In the genomic region with DNA sequence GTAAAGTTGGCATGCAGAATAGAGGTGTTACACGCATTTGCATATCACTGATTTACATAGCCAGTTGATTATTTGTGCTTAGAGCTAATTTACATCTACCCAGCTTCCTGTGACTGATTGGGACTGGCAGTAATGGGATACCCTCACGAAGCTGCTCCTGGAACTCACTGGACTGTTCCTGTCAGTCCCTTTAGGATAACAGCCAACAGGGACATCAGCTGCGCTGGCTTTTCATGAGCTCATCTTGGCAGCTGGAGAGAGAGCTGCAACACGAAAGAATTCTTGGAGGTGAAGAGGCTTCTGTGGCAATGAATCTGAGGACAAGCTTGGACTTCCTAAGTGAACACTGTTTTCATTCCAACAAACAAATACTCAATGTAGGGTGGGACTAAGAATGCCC, we compare ENCODE assay signal across 16 mouse cellular contexts.
A peak's percentile ranks its signal among the peaks of the same experiment; 100 is the strongest.
DNase-seq lines count a peak whose midpoint lies in the region; ATAC-seq and TF ChIP-seq lines count a peak whose summit lies in the region.
"Had no signal": no experiment of that assay in that cellular context is flagged by ENCODE, and none has a peak within 500 bp of the region (broad histone marks: within the 10 kb centered on the region; RNA-seq: fewer than 3 reads in every experiment).

No protein-coding gene starts in this region.

- H3K27ac ChIP-seq in hindbrain, postnatal 0 days: no peak overlapping the region
- no peak overlapping the region for H3K27ac ChIP-seq in hindbrain, embryonic 16.5 days (ENCODE audit: low read depth, low read length)
- H3K27ac ChIP-seq: hindbrain, embryonic 10.5 days; intestine, embryonic 15.5 days; kidney, embryonic 15.5 days; liver, embryonic 13.5 days; midbrain, embryonic 12.5 days had no signal

- H3K27me3 ChIP-seq in hindbrain, postnatal 0 days (ENCODE audit: insufficient read depth, low read length): no peaks in the 10 kb centered on the region
- no peaks in the 10 kb centered on the region for H3K27me3 ChIP-seq in hindbrain, embryonic 16.5 days (replicated peaks; ENCODE audit: control insufficient read depth, insufficient read depth, low read length)
- H3K27me3 ChIP-seq: intestine, embryonic 15.5 days; kidney, embryonic 15.5 days; liver, embryonic 13.5 days; midbrain, embryonic 12.5 days had no signal

- H3K4me2 ChIP-seq in hindbrain, postnatal 0 days (ENCODE audit: low read depth, low read length): no peak overlapping the region
- no peak overlapping the region for H3K4me2 ChIP-seq in hindbrain, embryonic 16.5 days (ENCODE audit: low read length)
- H3K4me2 ChIP-seq: intestine, embryonic 15.5 days; kidney, embryonic 15.5 days; liver, embryonic 13.5 days; midbrain, embryonic 12.5 days had no signal

- no peaks in the 10 kb centered on the region for H3K36me3 ChIP-seq in hindbrain, postnatal 0 days (ENCODE audit: insufficient read depth, low read length)
- H3K36me3 ChIP-seq in hindbrain, embryonic 16.5 days (ENCODE audit: control insufficient read depth, insufficient read depth, low read length): no peaks in the 10 kb centered on the region
- H3K36me3 ChIP-seq: hindbrain, embryonic 10.5 days; intestine, embryonic 15.5 days; kidney, embryonic 15.5 days; liver, embryonic 13.5 days; midbrain, embryonic 12.5 days had no signal

- no peak for TF ChIP-seq CTCF in hindbrain, postnatal 0 days (IDR thresholded peaks at IDR 0.05; ENCODE audit: low read depth)

- no peak overlapping the region for H3K9ac ChIP-seq in hindbrain, postnatal 0 days (replicated peaks; ENCODE audit: low read length)
- no peak overlapping the region for H3K9ac ChIP-seq in hindbrain, embryonic 16.5 days (ENCODE audit: low read depth, low read length)
- H3K9ac ChIP-seq: intestine, embryonic 15.5 days; kidney, embryonic 15.5 days; liver, embryonic 13.5 days; midbrain, embryonic 12.5 days had no signal

- no peaks in the 10 kb centered on the region for H3K4me1 ChIP-seq in hindbrain, postnatal 0 days (ENCODE audit: insufficient read depth, low read length)
- H3K4me1 ChIP-seq in hindbrain, embryonic 16.5 days (ENCODE audit: control insufficient read depth, insufficient read depth, low read depth, low read length): no peaks in the 10 kb centered on the region
- H3K4me1 ChIP-seq: hindbrain, embryonic 10.5 days; intestine, embryonic 15.5 days; kidney, embryonic 15.5 days; liver, embryonic 13.5 days; midbrain, embryonic 12.5 days had no signal

- no peaks in the 10 kb centered on the region for H3K9me3 ChIP-seq in hindbrain, postnatal 0 days (ENCODE audit: low read length)
- H3K9me3 ChIP-seq in hindbrain, embryonic 16.5 days (ENCODE audit: control insufficient read depth, low read length): no peaks in the 10 kb centered on the region
- H3K9me3 ChIP-seq: hindbrain, embryonic 10.5 days; intestine, embryonic 15.5 days; kidney, embryonic 15.5 days; midbrain, embryonic 12.5 days had no signal

- DNase-seq in hindbrain, postnatal 0 days (ENCODE audit: low spot score): peak; percentile 66
- DNase-seq in Muller cell, postnatal 12 days (ENCODE audit: inconsistent ontology term): peak; percentile 32
- DNase-seq in gastrocnemius, adult 18-20 months (ENCODE audit: low spot score): peak; percentile 31
- DNase-seq in lung, postnatal 10 days: peak; percentile 36
- no peak for DNase-seq in heart, adult 8-10 months (ENCODE audit: low spot score)
- DNase-seq in layer of hippocampus, adult 8-10 months (ENCODE audit: low spot score in 2 of 2): no peak
- DNase-seq: cerebellum, postnatal 36 days; heart, adult 11 months; liver, embryonic 13.5 days; thymus, adult 18-20 months had no signal

- no peak for ATAC-seq in hindbrain, postnatal 0 days
- no peak for ATAC-seq in hindbrain, embryonic 16.5 days
- ATAC-seq: intestine, embryonic 15.5 days had no signal

- 33% methylated on average over 4 of the region's 4 CpGs for WGBS in hindbrain, postnatal 0 days
- WGBS in hindbrain, embryonic 16.5 days: 39% methylated on average over 4 of the region's 4 CpGs

- no peak overlapping the region for H3K4me3 ChIP-seq in hindbrain, postnatal 0 days (ENCODE audit: low read length)
- no peak overlapping the region for H3K4me3 ChIP-seq in hindbrain, embryonic 16.5 days (ENCODE audit: low read length)
- H3K4me3 ChIP-seq: erythroblast, embryonic 14.5 days; hindbrain, embryonic 10.5 days; intestine, embryonic 15.5 days; kidney, embryonic 15.5 days; liver, embryonic 13.5 days; midbrain, embryonic 12.5 days had no signal

Comparison
In these comparisons a context has a peak if more than half of its experiments do, and no peak if none do; other contexts are left out.
1. DNase-seq: peak in hindbrain, postnatal 0 days (single experiment), Muller cell, postnatal 12 days (single experiment), gastrocnemius, adult 18-20 months (single experiment) and lung, postnatal 10 days (single experiment); none in heart, adult 8-10 months (single experiment) and layer of hippocampus, adult 8-10 months (0 of 2).